9 mouse cellular contexts compared by ENCODE assay signal in the genomic region with DNA sequence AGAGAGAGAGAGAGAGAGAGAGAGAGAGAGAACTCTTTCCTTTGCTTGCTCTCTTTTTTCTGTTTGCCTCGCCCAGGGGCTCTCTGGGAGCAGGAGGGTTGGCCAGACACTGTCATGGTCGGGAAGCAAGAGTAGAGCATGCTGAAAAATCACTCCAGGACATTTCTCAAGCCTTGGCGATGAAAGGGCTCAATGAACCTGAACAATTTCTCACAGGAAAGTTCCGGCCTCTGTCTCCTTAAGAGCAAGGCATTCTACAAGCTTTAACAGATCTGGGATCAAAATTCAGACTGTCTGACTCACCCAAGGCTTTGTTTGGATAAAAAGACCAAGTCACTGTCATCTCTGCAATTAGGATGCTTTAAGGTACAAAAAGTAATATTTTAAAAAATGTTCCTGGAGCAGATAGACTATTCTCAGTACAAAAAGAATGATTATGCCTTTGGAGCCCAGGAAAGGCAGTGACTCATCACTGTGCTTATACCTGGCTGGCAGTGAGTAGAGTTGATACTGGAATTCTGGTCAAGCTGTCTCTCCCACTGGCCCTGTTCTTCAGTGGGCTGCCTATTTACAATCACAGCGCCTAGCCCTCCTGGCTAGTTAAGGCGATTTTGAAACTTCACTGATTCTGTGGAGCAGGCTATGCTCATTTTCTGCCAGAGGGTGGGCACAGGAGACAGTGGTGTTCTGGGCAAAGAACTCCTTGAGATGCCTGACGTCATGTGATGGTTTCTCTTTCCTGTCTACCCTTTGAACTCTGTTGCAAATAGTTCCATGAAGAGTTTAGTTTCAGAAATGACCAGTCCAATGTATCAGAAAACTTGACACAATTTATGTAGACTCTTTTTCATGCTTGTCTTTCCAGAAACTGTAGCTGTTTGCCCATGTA.
DNase-seq lines count a peak whose midpoint lies in the region; TF ChIP-seq lines count a peak whose summit lies in the region.
"Had no signal": no experiment of that assay in that cellular context is flagged by ENCODE, and none has a peak within 500 bp of the region (broad histone marks: within the 10 kb centered on the region; RNA-seq: fewer than 3 reads in every experiment).

No protein-coding gene starts in this region.

- intact Hi-C loops in heart, adult 2 months (cut with DNase I) = no loop called here

- no peak for TF ChIP-seq POLR2A in heart, adult 2 months (IDR thresholded peaks at IDR 0.05; ENCODE audit: insufficient read depth, low read depth, low read length)

- 0 out of 2 replicates have a peak, but pooled peaks cover 3% of the 10 kb centered on the region for H3K27me3 ChIP-seq in heart, embryonic 10.5 days (ENCODE audit: insufficient read depth, poor library complexity, severe bottlenecking)
- no peaks in the 10 kb centered on the region for H3K27me3 ChIP-seq in heart, adult 2 months (ENCODE audit: control insufficient read depth, insufficient read depth, low read length)
- H3K27me3 ChIP-seq: megakaryocyte, embryonic 14.5 days had no signal

- no peaks in the 10 kb centered on the region for H3K36me3 ChIP-seq in heart, embryonic 10.5 days
- no peaks in the 10 kb centered on the region for H3K36me3 ChIP-seq in heart, adult 2 months (ENCODE audit: control insufficient read depth, insufficient read depth, low read length)

- H3K4me1 ChIP-seq in heart, embryonic 10.5 days = peaks cover 20% of the 10 kb centered on the region
- H3K4me1 ChIP-seq in heart, adult 2 months (ENCODE audit: control insufficient read depth, insufficient read depth, low read length) = no peaks in the 10 kb centered on the region

- DNase-seq in heart, embryonic 10.5 days (ENCODE audit: low spot score) = no peak
- no peak for DNase-seq in heart, adult 2 months
- DNase-seq in thymus, postnatal 14 days = peak; percentile 20
- no peak for DNase-seq in thymus, postnatal 25 days
- DNase-seq in kidney, postnatal 14 days = peak; percentile 38
- no peak for DNase-seq in cerebellum, adult 9-10 months
- DNase-seq in cerebellum, adult 11 months = no peak
- no peak for DNase-seq in layer of hippocampus, adult 8-10 months (ENCODE audit: low spot score in 2 of 2)

- no peak for TF ChIP-seq EP300 in heart, adult 2 months (IDR thresholded peaks at IDR 0.05; ENCODE audit: insufficient read depth, low read depth, low read length)

- WGBS in heart, embryonic 10.5 days = 72% methylated on average over 7 of the region's 7 CpGs
- 85% methylated on average over 7 of the region's 7 CpGs for WGBS in heart, adult 2 months

- TF ChIP-seq CTCF in heart, adult 2 months (IDR thresholded peaks at IDR 0.05) = no peak

- H3K27ac ChIP-seq in heart, embryonic 10.5 days = 0 out of 2 replicates have a peak overlapping the region, but pooled peaks have one; percentile 44
- no peak overlapping the region for H3K27ac ChIP-seq in heart, adult 2 months

- H3K9me3 ChIP-seq in heart, embryonic 10.5 days = no peaks in the 10 kb centered on the region
- H3K9me3 ChIP-seq: megakaryocyte, embryonic 14.5 days had no signal

- H3K79me2 ChIP-seq in heart, adult 2 months (replicated peaks; ENCODE audit: control insufficient read depth, insufficient read depth, low read length) = no peaks in the 10 kb centered on the region

- H3K9ac ChIP-seq in heart, adult 2 months (ENCODE audit: low read depth, low read length) = no peak overlapping the region

- no peak overlapping the region for H3K4me3 ChIP-seq in heart, embryonic 10.5 days
- no peak overlapping the region for H3K4me3 ChIP-seq in heart, adult 2 months
- H3K4me3 ChIP-seq: megakaryocyte, embryonic 14.5 days had no signal

Comparison
In these comparisons a context has a peak if more than half of its experiments do, and no peak if none do; other contexts are left out.
1. DNase-seq: peak in thymus, postnatal 14 days (single experiment) and kidney, postnatal 14 days (single experiment); none in heart, embryonic 10.5 days (single experiment), heart, adult 2 months (0 of 2), thymus, postnatal 25 days (single experiment), cerebellum, adult 9-10 months (single experiment), cerebellum, adult 11 months (single experiment) and layer of hippocampus, adult 8-10 months (0 of 2).